Mouse (Mus musculus) spleen, adult 2 months (tissue): ENCODE data around the gene Dnah2.

ENCODE experiments used
- CTCF ChIP-seq: fragments of 200-500 bp; IDR thresholded peaks from 2 replicates; pipeline ENCODE4 v1.5.1; 2011; ENCODE audit warnings: mild to moderate bottlenecking, inconsistent platforms; ENCODE audit not compliant: insufficient read depth, insufficient read length, insufficient replicate concordance; ENCODE audit errors: extremely low read depth
- POLR2A ChIP-seq: fragments of 200-500 bp; IDR thresholded peaks from 2 replicates; pipeline ENCODE4 v1.6.1; 2011; ENCODE audit warnings: low read depth, low read length, inconsistent platforms

DNA sequence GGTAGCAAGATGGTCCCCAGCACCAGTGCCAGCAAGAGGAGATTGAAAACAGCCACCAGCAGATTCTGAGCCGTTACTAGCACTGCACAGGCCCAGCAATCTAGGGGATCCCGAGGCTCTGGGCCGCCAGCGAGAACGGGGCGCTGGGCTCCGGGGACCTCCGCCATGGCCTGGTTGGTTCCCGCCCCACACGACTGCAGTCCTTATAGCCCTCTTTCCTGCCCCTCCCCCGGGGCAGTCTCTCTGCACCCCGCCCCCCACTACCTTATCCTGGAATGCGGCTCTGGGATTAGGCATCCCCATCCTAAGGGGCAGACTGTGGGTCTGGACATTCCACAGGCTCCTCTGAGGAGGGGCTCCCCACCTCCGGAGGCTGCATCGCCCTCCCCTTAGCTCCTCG is 150.9 kb downstream of the Dnah2 start, which contains the start of gene Tmem88:
- no peak for TF ChIP-seq CTCF
- TF ChIP-seq POLR2A, result no peak
